Mouse (Mus musculus): ENCODE measurements around the gene Cyp8b1.

GRCm38 (mm10) chr9:121869973-121870515, 46.1 kb downstream of the Cyp8b1 start:
- no peak for TF ChIP-seq MAFK (IDR thresholded peaks at IDR 0.05; ENCODE audit: insufficient read depth, low read depth, low read length)
- TF ChIP-seq ZNF384 (IDR thresholded peaks at IDR 0.05; ENCODE audit: low read depth, low read length), result no peak
- no peak for TF ChIP-seq ZC3H11A (IDR thresholded peaks at IDR 0.05; ENCODE audit: borderline replicate concordance, low read depth, low read length)
- no peak for TF ChIP-seq HCFC1 (IDR thresholded peaks at IDR 0.05; ENCODE audit: borderline replicate concordance, insufficient read depth, low read length)

All from ES-E14 (cell line).